Mouse (Mus musculus): ENCODE data around the gene Dok1. TPM values are rescaled to one million over a fixed set of nuclear protein-coding genes. Genes with fewer than 3 reads are reported as not detected.

Gene Dok1
- total and polyA plus RNA-seq, 3 experiments: 18.7 to 22.3 TPM; not detected in 1

DNA sequence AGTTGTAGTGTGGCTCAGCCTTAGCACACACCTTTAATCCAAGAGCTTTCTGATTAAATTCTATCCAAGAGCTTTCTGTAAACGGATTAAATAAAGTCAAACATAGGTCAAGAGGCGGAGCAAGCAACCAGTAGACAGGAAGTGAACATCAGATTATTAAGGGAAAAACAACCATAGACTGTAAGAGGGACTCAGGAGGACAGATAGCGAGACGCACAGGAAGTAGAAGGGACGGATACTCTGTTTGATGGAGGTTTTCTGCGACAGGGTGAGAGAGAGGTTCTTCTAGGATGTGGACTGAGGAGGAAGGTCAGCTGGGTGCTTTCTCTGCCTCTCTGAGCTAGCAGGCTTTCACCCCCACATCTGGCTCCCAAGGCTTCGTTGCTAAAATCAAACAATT is 23.3 kb downstream of the Dok1 start (continued):
- TF ChIP-seq NELFE (IDR thresholded peaks at IDR 0.05; ENCODE audit: low read depth, low read length): peak; percentile 83
- TF ChIP-seq POLR2A (IDR thresholded peaks at IDR 0.05; ENCODE audit: control insufficient read depth in 1 of 2, insufficient read depth in 1 of 2, low read depth in 1 of 2, low read length in 2 of 2, poor library complexity in 1 of 2): peak; percentile 15 to 89; a peak in 3 of 4 replicates
- peak; percentile 27; the same call in 1 of the 2 replicates for TF ChIP-seq MAX (IDR thresholded peaks at IDR 0.05; ENCODE audit: low read length)

DNA sequence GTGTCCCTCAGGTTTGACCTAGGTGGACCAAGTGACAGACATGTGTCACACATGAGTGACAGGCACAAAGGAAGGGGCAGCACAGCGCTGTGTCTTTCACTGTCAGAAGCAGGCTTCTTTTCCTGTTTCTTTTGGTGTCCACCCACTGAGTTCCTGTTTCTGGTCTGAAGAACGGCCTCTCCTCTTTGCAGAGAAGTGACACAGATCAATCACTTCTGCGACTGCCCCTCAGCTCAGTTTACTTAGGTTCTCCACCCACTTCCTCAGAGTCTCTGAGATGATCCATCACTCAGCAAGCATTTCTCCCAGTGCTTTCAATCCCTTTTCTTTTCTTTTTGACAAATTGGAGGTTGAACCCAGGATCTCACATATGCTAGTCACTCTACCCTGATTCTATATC is 24.6 kb downstream of the Dok1 start:
- H3K27me3 ChIP-seq (ENCODE audit: control insufficient read depth in 1 of 2, insufficient read depth in 2 of 2, low read length in 2 of 2): no peaks in the 10 kb centered on the region
- H3K9ac ChIP-seq (ENCODE audit: control insufficient read depth, low read depth, low read length, poor library complexity, severe bottlenecking): no peak overlapping the region
- peaks cover 3% of the 10 kb centered on the region for H3K79me2 ChIP-seq (ENCODE audit: control insufficient read depth, insufficient read depth, low read length, poor library complexity)
- 0 out of 4 replicates have a peak, but pooled peaks of 1 of the 2 experiments have one; percentile 25 for TF ChIP-seq EP300 (IDR thresholded peaks at IDR 0.05; ENCODE audit: low read depth in 1 of 2, low read length in 2 of 2)
- TF ChIP-seq HCFC1 (IDR thresholded peaks at IDR 0.05; ENCODE audit: low read depth, low read length): 0 out of 2 replicates have a peak, but pooled peaks have one; percentile 19
- TF ChIP-seq ZC3H11A (IDR thresholded peaks at IDR 0.05; ENCODE audit: low read depth, low read length): no peak
- TF ChIP-seq SIN3A (IDR thresholded peaks at IDR 0.05; ENCODE audit: low read length): 0 out of 2 replicates have a peak, but pooled peaks have one; percentile 19
- peaks cover 40 to 58% of the 10 kb centered on the region in 2 experiments for H3K4me1 ChIP-seq (ENCODE audit: control insufficient read depth in 1 of 2, insufficient read depth in 2 of 2, low read length in 2 of 2)
- H3K27ac ChIP-seq (ENCODE audit: control insufficient read depth, low read depth, low read length): peak overlapping the region; percentile 14
- H3K9me3 ChIP-seq (replicated peaks; ENCODE audit: insufficient read depth, low read length): no peaks in the 10 kb centered on the region
- H3K4me3 ChIP-seq (ENCODE audit: control insufficient read depth in 1 of 2, insufficient read depth in 1 of 2, low read depth in 2 of 2, low read length in 2 of 2): no peak overlapping the region
- DNase-seq (ENCODE audit: low read depth, low spot score): peak; percentile 57
- H3K36me3 ChIP-seq (ENCODE audit: control insufficient read depth in 1 of 2, insufficient read depth in 2 of 2, low read length in 2 of 2): peaks cover 0 to 52% of the 10 kb centered on the region in 2 experiments; a peak in 2 of 4 replicates

DNA sequence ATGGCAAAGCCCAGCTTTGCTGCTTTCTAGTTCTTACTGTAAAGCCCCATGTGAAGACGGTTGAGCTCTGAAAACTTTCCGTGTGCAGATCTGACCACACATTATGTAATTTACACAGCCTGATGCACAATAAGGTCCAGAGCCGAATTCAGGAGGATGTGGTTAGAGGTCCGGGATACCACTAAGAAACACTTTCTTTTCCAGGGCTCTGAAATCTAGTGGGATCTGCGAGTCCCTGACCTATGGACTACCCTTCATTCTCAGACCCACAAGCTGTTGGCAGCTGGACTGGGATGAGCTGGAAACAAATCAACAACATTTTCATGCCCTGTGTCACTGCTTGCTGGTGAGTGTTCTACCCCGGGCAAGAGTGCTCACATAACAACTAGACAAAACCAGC is 27.2 kb downstream of the Dok1 start:
- Histone ChIP-seq H3K36me3 (ENCODE audit: control insufficient read depth in 1 of 2, insufficient read depth in 2 of 2, low read length in 2 of 2) (peaks cover 0 to 39% of the 10 kb centered on the region in 2 experiments; a peak in 2 of 4 replicates), H3K79me2 (ENCODE audit: control insufficient read depth, insufficient read depth, low read length, poor library complexity) (peaks cover 3% of the 10 kb centered on the region), H3K4me3 (ENCODE audit: control insufficient read depth in 1 of 2, insufficient read depth in 1 of 2, low read depth in 2 of 2, low read length in 2 of 2) (no peak overlapping the region), H3K4me1 (ENCODE audit: control insufficient read depth in 1 of 2, insufficient read depth in 2 of 2, low read length in 2 of 2) (peaks cover 21 to 43% of the 10 kb centered on the region in 2 experiments), H3K9me3 (replicated peaks; ENCODE audit: insufficient read depth, low read length) (no peaks in the 10 kb centered on the region), H3K27ac (ENCODE audit: control insufficient read depth, low read depth, low read length) (no peak overlapping the region), H3K9ac (ENCODE audit: control insufficient read depth, low read depth, low read length, poor library complexity, severe bottlenecking) (no peak overlapping the region), H3K27me3 (ENCODE audit: control insufficient read depth in 1 of 2, insufficient read depth in 2 of 2, low read length in 2 of 2) (no peaks in the 10 kb centered on the region)
- DNase-seq (ENCODE audit: low read depth, low spot score): no peak
- TF ChIP-seq MYC (IDR thresholded peaks at IDR 0.05; ENCODE audit: low read depth, low read length) (no peak), TCF12 (IDR thresholded peaks at IDR 0.05; ENCODE audit: low read depth, low read length) (no peak), POLR2AphosphoS2 (IDR thresholded peaks at IDR 0.05; ENCODE audit: low read length) (no peak), GATA1 (IDR thresholded peaks at IDR 0.05; ENCODE audit: low read depth, low read length) (no peak), CTCF (IDR thresholded peaks at IDR 0.05 in 2 of 3, conservative IDR thresholded peaks at IDR 0.05 in 1 of 3; ENCODE audit: control insufficient read depth in 1 of 3, insufficient read depth in 1 of 3, low read depth in 2 of 3, low read length in 3 of 3, poor library complexity in 1 of 3, severe bottlenecking in 1 of 3) (no peak), ZC3H11A (IDR thresholded peaks at IDR 0.05; ENCODE audit: low read depth, low read length) (no peak), BHLHE40 (IDR thresholded peaks at IDR 0.05; ENCODE audit: borderline replicate concordance, low read depth, low read length) (no peak), RAD21 (IDR thresholded peaks at IDR 0.05; ENCODE audit: low read depth, low read length) (no peak), POLR2A (IDR thresholded peaks at IDR 0.05; ENCODE audit: control insufficient read depth in 1 of 2, insufficient read depth in 1 of 2, low read depth in 1 of 2, low read length in 2 of 2, poor library complexity in 1 of 2) (no peak), ETS1 (IDR thresholded peaks at IDR 0.05; ENCODE audit: low read depth, low read length) (no peak)
